Mouse (Mus musculus): Measurements from ENCODE around the gene Slc46a2. TPM values are rescaled to one million over a fixed set of nuclear protein-coding genes. Genes with fewer than 3 reads are reported as not detected.

Slc46a2 gene
- polyA plus RNA-seq, 1 experiment from 2014 or later, result not detected

- H3K27ac ChIP-seq (replicated peaks; ENCODE audit: low read depth, low read length), result no peak overlapping the region
- no peak for ATAC-seq (replicated peaks; ENCODE audit: insufficient number of reproducible peaks, low FRiP score, low TSS enrichment, low read depth)
- no peak for DNase-seq (ENCODE audit: low spot score)
- H3K9ac ChIP-seq (replicated peaks; ENCODE audit: low read length), result no peak overlapping the region
- H3K4me3 ChIP-seq (ENCODE audit: low read depth, low read length), result no peak overlapping the region
- no peaks in the 10 kb centered on the region for H3K4me1 ChIP-seq (ENCODE audit: control insufficient read depth, insufficient read depth, low read length)
- H3K9me3 ChIP-seq (replicated peaks; ENCODE audit: control insufficient read depth, low read length), result no peaks in the 10 kb centered on the region
- H3K36me3 ChIP-seq (replicated peaks; ENCODE audit: control insufficient read depth, insufficient read depth, low read depth, low read length), result no peaks in the 10 kb centered on the region
- no peak overlapping the region for H3K4me2 ChIP-seq (ENCODE audit: low read depth, low read length)
- 84% methylated on average over 9 of the region's 9 CpGs for WGBS
- no peaks in the 10 kb centered on the region for H3K27me3 ChIP-seq (ENCODE audit: control insufficient read depth, insufficient read depth, low read length)
Observed at GRCm38 (mm10) chr4:59925082-59925481, 10.2 kb upstream of the Slc46a2 start.

- H3K4me3 ChIP-seq (ENCODE audit: low read depth, low read length), result no peak overlapping the region
- no peak overlapping the region for H3K4me2 ChIP-seq (ENCODE audit: low read depth, low read length)
- H3K4me1 ChIP-seq (ENCODE audit: control insufficient read depth, insufficient read depth, low read length), result no peaks in the 10 kb centered on the region
- 99% methylated on average over 3 of the region's 3 CpGs for WGBS
- no peak overlapping the region for H3K27ac ChIP-seq (replicated peaks; ENCODE audit: low read depth, low read length)
- H3K27me3 ChIP-seq (ENCODE audit: control insufficient read depth, insufficient read depth, low read length), result peaks cover 9% of the 10 kb centered on the region
- H3K9ac ChIP-seq (replicated peaks; ENCODE audit: low read length), result no peak overlapping the region
- DNase-seq (ENCODE audit: low spot score) (no peak), ATAC-seq (replicated peaks; ENCODE audit: insufficient number of reproducible peaks, low FRiP score, low TSS enrichment, low read depth) (no peak)
- no peaks in the 10 kb centered on the region for H3K9me3 ChIP-seq (replicated peaks; ENCODE audit: control insufficient read depth, low read length)
- H3K36me3 ChIP-seq (replicated peaks; ENCODE audit: control insufficient read depth, insufficient read depth, low read depth, low read length), result no peaks in the 10 kb centered on the region
Observed at GRCm38 (mm10) chr4:59917966-59918365, 3.1 kb upstream of the Slc46a2 start.

DNA sequence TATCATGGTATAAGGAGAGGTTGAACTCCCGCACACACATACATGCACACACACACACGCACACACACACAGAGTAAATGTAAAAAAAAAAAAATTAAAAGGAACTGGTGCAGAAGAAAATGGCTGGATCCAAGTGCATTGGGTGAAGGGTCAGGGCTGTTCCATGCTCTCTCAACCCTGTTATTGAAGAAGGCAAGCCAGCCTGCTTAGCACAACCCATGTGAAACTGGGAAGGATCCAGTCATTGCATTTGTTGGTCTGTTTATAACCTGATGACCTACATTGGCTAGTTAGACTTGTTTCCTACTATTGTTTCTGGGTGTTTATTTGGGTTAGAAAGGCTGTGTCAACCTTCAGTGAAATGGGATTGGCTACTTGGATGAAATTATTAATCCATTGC is 6.1 kb downstream of the Slc46a2 start:
- ATAC-seq (replicated peaks; ENCODE audit: insufficient number of reproducible peaks, low FRiP score, low TSS enrichment, low read depth) (no peak), DNase-seq (ENCODE audit: low spot score) (no peak)
- no peak overlapping the region for H3K27ac ChIP-seq (replicated peaks; ENCODE audit: low read depth, low read length)
- H3K36me3 ChIP-seq (replicated peaks; ENCODE audit: control insufficient read depth, insufficient read depth, low read depth, low read length), result no peaks in the 10 kb centered on the region
- H3K9ac ChIP-seq (replicated peaks; ENCODE audit: low read length), result no peak overlapping the region
- WGBS, result 94% methylated on average over 2 of the region's 2 CpGs
- no peaks in the 10 kb centered on the region for H3K9me3 ChIP-seq (replicated peaks; ENCODE audit: control insufficient read depth, low read length)
- no peak overlapping the region for H3K4me3 ChIP-seq (ENCODE audit: low read depth, low read length)
- no peaks in the 10 kb centered on the region for H3K27me3 ChIP-seq (ENCODE audit: control insufficient read depth, insufficient read depth, low read length)
- H3K4me2 ChIP-seq (ENCODE audit: low read depth, low read length), result no peak overlapping the region
- H3K4me1 ChIP-seq (ENCODE audit: control insufficient read depth, insufficient read depth, low read length), result no peaks in the 10 kb centered on the region

DNA sequence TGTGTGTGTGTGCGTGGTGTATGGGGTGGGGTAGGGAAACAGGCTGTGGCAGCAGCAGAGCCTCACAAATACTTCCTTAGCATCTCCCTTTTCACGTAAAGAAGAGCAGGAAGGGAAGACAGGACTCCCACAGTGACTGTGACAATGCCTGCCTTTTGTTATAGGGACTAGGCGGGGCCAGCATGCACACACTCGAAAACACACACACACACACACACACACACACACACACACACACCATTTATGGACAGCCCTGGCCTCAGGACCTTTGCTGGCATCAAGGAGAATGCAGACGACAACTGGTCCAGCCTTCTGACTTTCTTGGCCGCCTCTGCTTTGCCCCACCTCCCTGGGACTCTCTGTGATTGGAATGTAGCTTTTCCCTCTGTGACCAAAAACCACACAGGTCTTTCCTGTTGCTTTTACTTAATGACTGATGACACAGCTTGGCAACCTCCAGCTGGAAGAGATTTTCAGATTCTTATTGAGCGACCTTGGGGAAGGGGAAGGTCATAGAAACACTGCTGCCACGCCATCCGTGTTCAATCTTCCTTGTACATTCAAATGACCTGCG is 7.1 kb downstream of the Slc46a2 start:
- peak; percentile 40 for DNase-seq (ENCODE audit: low spot score)

GRCm38 (mm10) chr4:59907092-59907491 is 7.8 kb downstream of the Slc46a2 start:
- no peak for DNase-seq (ENCODE audit: low spot score)
- Histone ChIP-seq H3K4me3 (ENCODE audit: low read depth, low read length) (no peak overlapping the region), H3K36me3 (replicated peaks; ENCODE audit: control insufficient read depth, insufficient read depth, low read depth, low read length) (no peaks in the 10 kb centered on the region), H3K4me2 (ENCODE audit: low read depth, low read length) (no peak overlapping the region), H3K9ac (replicated peaks; ENCODE audit: low read length) (no peak overlapping the region), H3K9me3 (replicated peaks; ENCODE audit: control insufficient read depth, low read length) (no peaks in the 10 kb centered on the region), H3K27ac (replicated peaks; ENCODE audit: low read depth, low read length) (no peak overlapping the region), H3K4me1 (ENCODE audit: control insufficient read depth, insufficient read depth, low read length) (no peaks in the 10 kb centered on the region), H3K27me3 (ENCODE audit: control insufficient read depth, insufficient read depth, low read length) (no peaks in the 10 kb centered on the region)
- WGBS, result 86% methylated on average over 6 of the region's 6 CpGs
- no peak for ATAC-seq (replicated peaks; ENCODE audit: insufficient number of reproducible peaks, low FRiP score, low TSS enrichment, low read depth)

More for the DNA sequence above, 7.1 kb downstream of the Slc46a2 start:
- H3K9ac ChIP-seq (replicated peaks; ENCODE audit: low read length), result no peak overlapping the region
- no peak overlapping the region for H3K4me3 ChIP-seq (ENCODE audit: low read depth, low read length)
- H3K36me3 ChIP-seq (replicated peaks; ENCODE audit: control insufficient read depth, insufficient read depth, low read depth, low read length), result no peaks in the 10 kb centered on the region
- no peaks in the 10 kb centered on the region for H3K27me3 ChIP-seq (ENCODE audit: control insufficient read depth, insufficient read depth, low read length)
- H3K9me3 ChIP-seq (replicated peaks; ENCODE audit: control insufficient read depth, low read length), result no peaks in the 10 kb centered on the region
- H3K4me2 ChIP-seq (ENCODE audit: low read depth, low read length), result no peak overlapping the region
- H3K27ac ChIP-seq (replicated peaks; ENCODE audit: low read depth, low read length), result no peak overlapping the region
- ATAC-seq (replicated peaks; ENCODE audit: insufficient number of reproducible peaks, low FRiP score, low TSS enrichment, low read depth), result no peak
- 36% methylated on average over 10 of the region's 10 CpGs for WGBS
- H3K4me1 ChIP-seq (ENCODE audit: control insufficient read depth, insufficient read depth, low read length), result no peaks in the 10 kb centered on the region

GRCm38 (mm10) chr4:59902547-59902946 is 12.3 kb downstream of the Slc46a2 start:
- DNase-seq (ENCODE audit: low spot score) (no peak), ATAC-seq (replicated peaks; ENCODE audit: insufficient number of reproducible peaks, low FRiP score, low TSS enrichment, low read depth) (no peak)
- Histone ChIP-seq H3K4me2 (ENCODE audit: low read depth, low read length) (no peak overlapping the region), H3K4me1 (ENCODE audit: control insufficient read depth, insufficient read depth, low read length) (no peaks in the 10 kb centered on the region), H3K27me3 (ENCODE audit: control insufficient read depth, insufficient read depth, low read length) (no peaks in the 10 kb centered on the region), H3K9me3 (replicated peaks; ENCODE audit: control insufficient read depth, low read length) (no peaks in the 10 kb centered on the region), H3K4me3 (ENCODE audit: low read depth, low read length) (no peak overlapping the region), H3K9ac (replicated peaks; ENCODE audit: low read length) (no peak overlapping the region), H3K27ac (replicated peaks; ENCODE audit: low read depth, low read length) (no peak overlapping the region), H3K36me3 (replicated peaks; ENCODE audit: control insufficient read depth, insufficient read depth, low read depth, low read length) (no peaks in the 10 kb centered on the region)
- WGBS, result 65% methylated on average over 6 of the region's 6 CpGs

DNA sequence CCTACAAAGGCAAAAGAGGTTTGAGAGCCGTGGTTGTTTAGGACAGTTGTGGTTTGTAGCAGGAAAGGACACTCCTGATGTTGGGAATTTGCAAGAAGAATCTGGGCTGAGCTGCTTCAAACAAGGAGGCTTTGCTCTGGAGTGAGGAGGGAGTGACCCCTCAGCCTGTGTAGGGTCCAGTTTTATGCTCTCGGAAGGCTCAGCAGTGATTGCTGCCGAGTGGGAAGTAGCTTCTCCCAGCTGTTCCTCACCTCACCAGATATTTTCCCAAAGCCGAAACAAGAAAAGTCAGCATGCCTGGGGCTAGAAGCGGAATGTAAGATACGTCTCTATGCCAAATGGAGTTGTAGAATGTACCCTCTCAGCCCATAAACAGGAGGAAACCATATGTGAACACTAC is 13.0 kb downstream of the Slc46a2 start:
- ATAC-seq (replicated peaks; ENCODE audit: insufficient number of reproducible peaks, low FRiP score, low TSS enrichment, low read depth), result no peak
- WGBS, result 87% methylated on average over 6 of the region's 6 CpGs

DNA sequence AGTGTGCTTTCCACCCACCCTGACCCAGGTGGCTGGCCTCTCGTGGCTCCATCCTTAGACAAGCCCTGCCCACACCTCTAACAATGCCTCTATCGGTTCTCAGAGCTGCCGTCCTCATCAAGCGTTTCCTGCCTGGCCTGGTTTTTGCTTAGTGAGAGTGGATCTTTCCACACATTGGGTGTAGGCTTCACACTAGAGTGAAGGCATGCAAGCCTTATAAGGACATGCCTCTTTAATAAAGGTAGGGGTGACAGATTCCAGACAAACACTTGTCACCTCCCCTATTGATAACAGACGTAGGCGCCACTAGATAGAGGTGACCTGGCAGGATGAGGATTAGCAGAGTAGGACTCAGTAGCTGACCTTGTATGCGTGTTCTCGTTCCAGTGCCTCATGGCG is 16.3 kb downstream of the Slc46a2 start:
- Histone ChIP-seq H3K9ac (replicated peaks; ENCODE audit: low read length) (no peak overlapping the region), H3K4me2 (ENCODE audit: low read depth, low read length) (no peak overlapping the region), H3K9me3 (replicated peaks; ENCODE audit: control insufficient read depth, low read length) (no peaks in the 10 kb centered on the region), H3K27ac (replicated peaks; ENCODE audit: low read depth, low read length) (no peak overlapping the region), H3K4me3 (ENCODE audit: low read depth, low read length) (no peak overlapping the region), H3K27me3 (ENCODE audit: control insufficient read depth, insufficient read depth, low read length) (no peaks in the 10 kb centered on the region), H3K36me3 (replicated peaks; ENCODE audit: control insufficient read depth, insufficient read depth, low read depth, low read length) (no peaks in the 10 kb centered on the region), H3K4me1 (ENCODE audit: control insufficient read depth, insufficient read depth, low read length) (no peaks in the 10 kb centered on the region)
- WGBS, result 82% methylated on average over 9 of the region's 9 CpGs
- ATAC-seq (replicated peaks; ENCODE audit: insufficient number of reproducible peaks, low FRiP score, low TSS enrichment, low read depth), result no peak
- DNase-seq (ENCODE audit: low spot score), result no peak

More for the DNA sequence above, 13.0 kb downstream of the Slc46a2 start:
- H3K9ac ChIP-seq (replicated peaks; ENCODE audit: low read length), result no peak overlapping the region
- no peaks in the 10 kb centered on the region for H3K4me1 ChIP-seq (ENCODE audit: control insufficient read depth, insufficient read depth, low read length)
- DNase-seq (ENCODE audit: low spot score), result no peak
- H3K36me3 ChIP-seq (replicated peaks; ENCODE audit: control insufficient read depth, insufficient read depth, low read depth, low read length), result no peaks in the 10 kb centered on the region
- no peaks in the 10 kb centered on the region for H3K27me3 ChIP-seq (ENCODE audit: control insufficient read depth, insufficient read depth, low read length)
- H3K9me3 ChIP-seq (replicated peaks; ENCODE audit: control insufficient read depth, low read length), result no peaks in the 10 kb centered on the region
- H3K4me3 ChIP-seq (ENCODE audit: low read depth, low read length), result no peak overlapping the region
- H3K4me2 ChIP-seq (ENCODE audit: low read depth, low read length), result no peak overlapping the region
- no peak overlapping the region for H3K27ac ChIP-seq (replicated peaks; ENCODE audit: low read depth, low read length)

Measured in embryonic facial prominence, embryonic 11.5 days (tissue).